Mouse (Mus musculus) cerebellum, adult 2 months (tissue): Measurements from ENCODE around the gene Megf11. TPM values are rescaled to one million over a fixed set of nuclear protein-coding genes. Genes with fewer than 3 reads are reported as not detected.

ENCODE experiments used
- DNase-seq, 2 experiments: peaks; one replicate each; pipeline ENCODE4 v3.0.0; 2021
- H3K27ac ChIP-seq: fragments of 200-500 bp; 2 replicates; pipeline ENCODE4 v1.5.1; 2012; ENCODE audit warnings: low read length, control low read depth, inconsistent platforms; ENCODE audit not compliant: insufficient read depth
- H3K27me3 ChIP-seq: fragments of 200-500 bp; 2 replicates; pipeline ENCODE4 v1.6.1; 2012; ENCODE audit warnings: inconsistent platforms, mild to moderate bottlenecking, low read length, moderate library complexity; ENCODE audit not compliant: control insufficient read depth, insufficient read depth
- H3K4me1 ChIP-seq: fragments of 200-500 bp; 2 replicates; pipeline ENCODE4 v1.6.1; 2011; ENCODE audit warnings: low read length; ENCODE audit not compliant: control insufficient read depth, insufficient read depth
- H3K4me3 ChIP-seq: fragments of 200-500 bp; replicated peaks from 2 replicates; pipeline ENCODE3; 2011; ENCODE audit warnings: mild to moderate bottlenecking, low read depth, low read length, control low read depth; ENCODE audit not compliant: insufficient read depth
- CTCF ChIP-seq: fragments of 200-500 bp; IDR thresholded peaks from 2 replicates; pipeline ENCODE4 v1.5.1; 2011; ENCODE audit warnings: low read depth, mild to moderate bottlenecking, control low read depth, low read length, moderate library complexity, borderline replicate concordance; ENCODE audit not compliant: insufficient read depth
- POLR2A ChIP-seq: fragments of 200-500 bp; IDR thresholded peaks from 2 replicates; pipeline ENCODE4 v1.6.1; 2011; ENCODE audit warnings: low read length, control low read depth, borderline replicate concordance; ENCODE audit not compliant: insufficient read depth
- whole genome bisulfite sequencing: fragments of 180-500 bp; shearing (Covaris S2); methylation state at CpG from one replicate; pipeline ENCODE4 v1.1.7; 2018; 5-methylcytosine and 5-hydroxymethylcytosine counted together
- polyA plus RNA-seq: library from polyadenylated mRNA; depleted of rRNA; stranded (reverse); fragments of >200 nt; gene quantifications from 2 replicates; pipeline ENCODE4 v1.2.3, GENCODE M21; 2012

Megf11 gene
- polyA plus RNA-seq, 1 experiment: 66.9 TPM

DNA sequence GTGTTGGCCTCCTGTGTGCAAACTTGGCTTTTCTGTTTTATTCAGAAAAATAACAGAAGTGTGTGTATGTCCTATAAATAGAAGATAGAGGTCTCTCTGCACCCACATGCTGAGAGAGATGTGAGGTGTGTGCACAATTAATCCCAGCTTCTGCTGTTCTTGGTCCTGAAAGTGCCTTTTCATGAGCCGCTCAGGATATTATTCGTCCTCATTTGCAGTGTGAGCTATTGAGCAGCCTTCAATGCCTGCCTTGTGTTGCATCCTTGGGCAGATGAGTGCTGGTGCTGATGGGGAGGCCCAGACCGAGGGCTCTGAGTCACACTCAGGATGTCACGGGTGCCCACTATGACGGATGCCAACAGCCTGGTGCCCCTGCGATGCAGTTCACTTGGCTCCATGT lies 109.2 kb downstream of the Megf11 start:
- Histone ChIP-seq H3K4me3 (no peak overlapping the region), H3K27ac (no peak overlapping the region), H3K27me3 (no peaks in the 10 kb centered on the region), H3K4me1 (peaks cover 35% of the 10 kb centered on the region)
- peak in 1 of 2 experiments; percentile 52 for DNase-seq
- WGBS: 22% methylated on average over 6 of the region's 6 CpGs
- TF ChIP-seq POLR2A: no peak
- TF ChIP-seq CTCF: no peak

DNA sequence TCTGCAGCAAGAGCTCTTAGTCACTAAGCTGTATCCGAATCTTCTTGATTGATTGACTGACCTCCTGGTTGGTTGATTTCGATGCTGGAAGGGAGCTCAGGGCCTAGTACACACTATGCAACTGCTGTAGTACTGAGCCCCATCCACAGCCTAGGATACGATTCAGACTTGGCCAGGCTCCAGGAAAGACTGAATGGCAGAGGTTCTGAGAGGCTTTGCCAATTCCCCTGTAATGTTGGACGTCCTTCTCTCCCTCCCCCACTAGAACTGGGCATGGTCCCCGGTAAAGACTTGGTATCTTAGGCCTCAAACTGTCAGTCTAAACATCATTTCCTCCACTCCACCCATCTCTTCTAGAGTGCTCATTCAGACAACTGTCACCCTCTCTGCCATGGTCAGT lies 113.5 kb downstream of the Megf11 start:
- H3K4me1 ChIP-seq: peaks cover 29% of the 10 kb centered on the region
- no peaks in the 10 kb centered on the region for H3K27me3 ChIP-seq
- 21% methylated on average over 5 of the region's 5 CpGs for WGBS
- TF ChIP-seq POLR2A (no peak), CTCF (no peak)
- no peak overlapping the region for H3K4me3 ChIP-seq
- DNase-seq: peak; percentile 51 to 57
- no peak overlapping the region for H3K27ac ChIP-seq

DNA sequence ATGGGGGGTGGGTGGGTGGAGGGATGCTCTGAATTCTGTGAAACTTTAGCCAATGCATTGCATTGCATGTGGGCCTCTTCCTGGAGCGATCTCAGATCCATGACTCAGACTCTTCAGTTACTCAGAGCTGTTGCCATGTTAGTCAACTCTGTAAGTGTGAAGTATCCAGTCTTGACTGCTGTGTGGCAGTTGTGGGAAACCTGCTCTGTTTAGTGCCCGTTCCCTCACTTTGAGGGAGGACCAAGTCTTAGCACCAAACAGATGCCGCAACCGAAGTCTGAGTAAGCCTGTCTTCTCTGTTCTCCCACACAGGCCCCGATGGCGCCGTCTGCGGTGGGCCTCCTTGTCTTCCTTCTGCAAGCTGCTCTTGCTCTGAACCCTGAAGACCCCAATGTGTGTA lies 115.8 kb downstream of the Megf11 start:
- DNase-seq: no peak
- no peaks in the 10 kb centered on the region for H3K27me3 ChIP-seq
- TF ChIP-seq POLR2A (no peak), CTCF (no peak)
- H3K4me1 ChIP-seq: peaks cover 40% of the 10 kb centered on the region
- 96% methylated on average over 8 of the region's 8 CpGs for WGBS
- H3K27ac ChIP-seq: no peak overlapping the region
- no peak overlapping the region for H3K4me3 ChIP-seq

DNA sequence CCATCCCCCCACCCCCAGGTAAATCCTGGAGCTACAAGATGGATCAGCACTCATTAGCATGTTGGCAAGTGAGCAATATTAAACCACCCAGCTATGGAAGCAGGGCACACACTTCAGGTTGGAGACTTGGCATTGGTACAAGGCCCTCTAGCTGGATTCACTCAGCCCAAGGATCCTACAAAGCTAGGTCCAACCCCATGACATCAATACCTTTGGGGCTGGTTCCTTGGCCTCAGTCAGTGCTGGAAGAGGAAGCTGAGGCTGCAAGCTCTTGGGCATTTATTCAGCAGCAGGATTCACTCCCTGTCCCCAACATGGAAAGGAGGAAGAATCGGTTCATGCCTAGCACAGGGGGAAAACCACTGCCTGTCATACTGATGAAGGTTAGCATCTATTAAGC lies 118.6 kb downstream of the Megf11 start:
- Histone ChIP-seq H3K27ac (no peak overlapping the region), H3K27me3 (no peaks in the 10 kb centered on the region), H3K4me1 (peaks cover 33% of the 10 kb centered on the region), H3K4me3 (no peak overlapping the region)
- DNase-seq: no peak
- TF ChIP-seq CTCF (no peak), POLR2A (no peak)
- 88% methylated on average over 1 of the region's 1 CpGs for WGBS

DNA sequence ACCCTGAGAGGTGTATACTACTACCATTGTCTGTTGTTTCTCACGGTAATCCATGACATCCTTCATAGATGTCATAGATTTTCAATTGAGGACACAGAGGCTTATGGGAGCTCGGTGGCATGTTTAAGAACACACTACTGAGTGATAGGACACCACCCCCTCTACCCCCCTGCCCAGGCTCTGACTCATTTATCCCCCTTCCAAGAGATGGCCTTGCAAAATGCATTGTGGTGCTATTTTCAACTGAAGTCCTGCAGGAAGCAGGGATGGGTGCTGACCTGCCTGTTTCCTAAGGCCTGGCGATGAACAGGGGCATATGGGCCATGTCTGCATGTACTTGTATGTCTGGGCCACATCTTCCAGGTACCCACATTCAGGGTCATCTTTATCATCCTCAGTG lies 119.0 kb downstream of the Megf11 start:
- Histone ChIP-seq H3K27me3 (no peaks in the 10 kb centered on the region), H3K4me1 (peaks cover 31% of the 10 kb centered on the region), H3K27ac (peak overlapping the region; percentile 65), H3K4me3 (no peak overlapping the region)
- DNase-seq: no peak
- WGBS: 58% methylated on average over 3 of the region's 3 CpGs
- TF ChIP-seq CTCF (no peak), POLR2A (no peak)

- no peak for TF ChIP-seq CTCF
- TF ChIP-seq POLR2A: no peak
- Histone ChIP-seq H3K27ac (peak overlapping the region; percentile 65), H3K4me1 (peaks cover 31% of the 10 kb centered on the region), H3K27me3 (no peaks in the 10 kb centered on the region), H3K4me3 (no peak overlapping the region)
- DNase-seq: peak; percentile 80 to 88
- WGBS: 20% methylated on average over 8 of the region's 8 CpGs
These were observed 119.5 kb downstream of the Megf11 start for GRCm38 (mm10) chr9:64504921-64505320.

GRCm38 (mm10) chr9:64506440-64507206 lies 121.2 kb downstream of the Megf11 start:
- WGBS: 69% methylated on average over 11 of the region's 11 CpGs
- TF ChIP-seq CTCF: no peak
- no peak for TF ChIP-seq POLR2A
- Histone ChIP-seq H3K4me3 (no peak overlapping the region), H3K4me1 (peaks cover 31% of the 10 kb centered on the region), H3K27ac (no peak overlapping the region), H3K27me3 (no peaks in the 10 kb centered on the region)
- no peak for DNase-seq

- Histone ChIP-seq H3K4me3 (no peak overlapping the region), H3K4me1 (peaks cover 31% of the 10 kb centered on the region), H3K27ac (no peak overlapping the region), H3K27me3 (no peaks in the 10 kb centered on the region)
- no peak for DNase-seq
- 81% methylated on average over 6 of the region's 6 CpGs for WGBS
- TF ChIP-seq CTCF (no peak), POLR2A (no peak)
These were observed 121.7 kb downstream of the Megf11 start for GRCm38 (mm10) chr9:64507207-64507517.
